Mouse (Mus musculus): Measurements from ENCODE around the gene Dennd1a.

- TF ChIP-seq CTCF (IDR thresholded peaks at IDR 0.05; ENCODE audit: low read depth, low read length) (no peak), POLR2A (IDR thresholded peaks at IDR 0.05; ENCODE audit: extremely low read depth, insufficient read depth, low read length) (no peak)
Measured at GRCm38 (mm10) chr2:38023054-38023740, 264.0 kb downstream of the Dennd1a start.

All from liver, adult 2 months (tissue).